Mouse (Mus musculus) spleen, adult 2 months (tissue): Measurements from ENCODE around the gene Gm49354.

ENCODE experiments used
- CTCF ChIP-seq: fragments of 200-500 bp; IDR thresholded peaks from 2 replicates; pipeline ENCODE4 v1.5.1; 2011; ENCODE audit warnings: mild to moderate bottlenecking, inconsistent platforms; ENCODE audit not compliant: insufficient read depth, insufficient read length, insufficient replicate concordance; ENCODE audit errors: extremely low read depth
- POLR2A ChIP-seq: fragments of 200-500 bp; IDR thresholded peaks from 2 replicates; pipeline ENCODE4 v1.6.1; 2011; ENCODE audit warnings: low read depth, low read length, inconsistent platforms

GRCm38 (mm10) chr13:59795807-59796465, 13.9 kb upstream of the Gm49354 start:
- TF ChIP-seq CTCF (no peak), POLR2A (no peak)
